Mouse (Mus musculus) midbrain, embryonic 14.5 days (tissue): Measurements from ENCODE around the gene Gria3. TPM values are rescaled to one million over a fixed set of nuclear protein-coding genes. Genes with fewer than 3 reads are reported as not detected.

Experiments
- ATAC-seq: fragments of 200-750 bp; cut with Nextera tagmentation; 2 replicates; pipeline ENCODE4 v1.8.0; 2017; ENCODE audit warnings: moderate number of reproducible peaks, moderate library complexity; ENCODE audit not compliant: low FRiP score, low TSS enrichment
- DNase-seq: peaks from one replicate; pipeline ENCODE4 v3.0.0-alpha.2; 2015
- H3K27ac ChIP-seq: fragments of 300-500 bp; sonication (generic); replicated peaks from 2 replicates; pipeline ENCODE4 v1.5.1; 2014; ENCODE audit warnings: mild to moderate bottlenecking, low read depth, low read length, moderate library complexity
- H3K27me3 ChIP-seq: fragments of 300-500 bp; sonication (generic); 2 replicates; pipeline ENCODE4 v1.6.1; 2014; ENCODE audit warnings: low read length, control low read depth, mixed read lengths; ENCODE audit not compliant: control insufficient read depth, insufficient read depth
- H3K36me3 ChIP-seq: fragments of 300-500 bp; sonication (generic); 2 replicates; pipeline ENCODE4 v1.6.1; 2014; ENCODE audit warnings: low read length, control low read depth; ENCODE audit not compliant: control insufficient read depth, insufficient read depth
- H3K4me1 ChIP-seq: fragments of 300-500 bp; sonication (generic); 2 replicates; pipeline ENCODE4 v1.6.1; 2014; ENCODE audit warnings: mild to moderate bottlenecking, antibody characterized with exemption, low read length, control low read depth; ENCODE audit not compliant: control insufficient read depth, insufficient read depth
- H3K4me2 ChIP-seq: fragments of 300-500 bp; sonication (generic); 2 replicates; pipeline ENCODE4 v1.6.1; 2014; ENCODE audit warnings: mild to moderate bottlenecking, low read length, moderate library complexity
- H3K4me3 ChIP-seq: fragments of 300-500 bp; sonication (generic); replicated peaks from 2 replicates; pipeline ENCODE4 v1.5.1; 2014; ENCODE audit warnings: low read depth, low read length
- H3K9ac ChIP-seq: fragments of 300-500 bp; sonication (generic); replicated peaks from 2 replicates; pipeline ENCODE4 v1.6.1; 2014; ENCODE audit warnings: mild to moderate bottlenecking, low read length, moderate library complexity
- H3K9me3 ChIP-seq: fragments of 300-500 bp; sonication (generic); 2 replicates; pipeline ENCODE4 v1.6.1; 2016; ENCODE audit warnings: low read length, control low read depth, mixed read lengths; ENCODE audit not compliant: control insufficient read depth
- WGBS: fragments of 180-500 bp; shearing (Covaris S2); extraction: QIAGEN DNeasy Blood & Tissue Kit; methylation state at CpG from one replicate; pipeline ENCODE4 v1.1.7; 2014; 5-methylcytosine and 5-hydroxymethylcytosine counted together
- polyA plus RNA-seq: library from polyadenylated mRNA; unstranded; fragments of >200 nt; fragmentation: Nextera tagmentation; extraction: Ambion mirVana; gene quantifications from 2 replicates; pipeline ENCODE4 v1.2.1, GENCODE M21; 2014

Gene Gria3
- polyA plus RNA-seq, 1 experiment from 2014 or later: 14.9 TPM

- Histone ChIP-seq H3K4me2 (no peak overlapping the region), H3K36me3 (no peaks in the 10 kb centered on the region), H3K9ac (no peak overlapping the region), H3K27me3 (no peaks in the 10 kb centered on the region), H3K4me3 (no peak overlapping the region), H3K27ac (no peak overlapping the region), H3K9me3 (no peaks in the 10 kb centered on the region), H3K4me1 (no peaks in the 10 kb centered on the region)
- ATAC-seq (no peak), DNase-seq (no peak)
- WGBS: 87% methylated on average over 1 of the region's 1 CpGs
Observed at GRCm38 (mm10) chrX:41607181-41607580, 206.5 kb downstream of the Gria3 start.

- Histone ChIP-seq H3K4me1 (no peaks in the 10 kb centered on the region), H3K36me3 (no peaks in the 10 kb centered on the region), H3K4me3 (no peak overlapping the region), H3K4me2 (no peak overlapping the region), H3K27me3 (no peaks in the 10 kb centered on the region), H3K27ac (no peak overlapping the region), H3K9ac (no peak overlapping the region), H3K9me3 (no peaks in the 10 kb centered on the region)
- DNase-seq (peak; percentile 72), ATAC-seq (no peak)
- 33% methylated on average over 2 of the region's 2 CpGs for WGBS
Observed at GRCm38 (mm10) chrX:41614920-41615319, 214.3 kb downstream of the Gria3 start.

- Histone ChIP-seq H3K9ac (no peak overlapping the region), H3K4me3 (no peak overlapping the region), H3K4me2 (no peak overlapping the region), H3K4me1 (no peaks in the 10 kb centered on the region), H3K27me3 (no peaks in the 10 kb centered on the region), H3K27ac (no peak overlapping the region), H3K36me3 (no peaks in the 10 kb centered on the region), H3K9me3 (no peaks in the 10 kb centered on the region)
- 71% methylated on average over 1 of the region's 1 CpGs for WGBS
- DNase-seq (no peak), ATAC-seq (no peak)
Observed at GRCm38 (mm10) chrX:41616928-41617327, 216.3 kb downstream of the Gria3 start.

GRCm38 (mm10) chrX:41618396-41618795, 217.7 kb downstream of the Gria3 start:
- ATAC-seq (no peak), DNase-seq (no peak)
- H3K36me3 ChIP-seq: no peaks in the 10 kb centered on the region
- no peaks in the 10 kb centered on the region for H3K27me3 ChIP-seq
- 95% methylated on average over 2 of the region's 2 CpGs for WGBS
- H3K9me3 ChIP-seq: no peaks in the 10 kb centered on the region
- no peak overlapping the region for H3K4me2 ChIP-seq
- H3K4me3 ChIP-seq: no peak overlapping the region
- no peak overlapping the region for H3K27ac ChIP-seq
- no peaks in the 10 kb centered on the region for H3K4me1 ChIP-seq
- H3K9ac ChIP-seq: no peak overlapping the region

- Histone ChIP-seq H3K36me3 (no peaks in the 10 kb centered on the region), H3K9me3 (no peaks in the 10 kb centered on the region), H3K9ac (no peak overlapping the region), H3K4me2 (no peak overlapping the region), H3K4me3 (no peak overlapping the region), H3K27ac (no peak overlapping the region), H3K27me3 (no peaks in the 10 kb centered on the region), H3K4me1 (no peaks in the 10 kb centered on the region)
- no peak for ATAC-seq
- 28% methylated on average over 4 of the region's 4 CpGs for WGBS
- DNase-seq: peak; percentile 55
Observed at GRCm38 (mm10) chrX:41633576-41633975, 232.9 kb downstream of the Gria3 start.

GRCm38 (mm10) chrX:41644954-41645353, 244.3 kb downstream of the Gria3 start:
- no peak overlapping the region for H3K9ac ChIP-seq
- no peak overlapping the region for H3K4me2 ChIP-seq
- no peak overlapping the region for H3K27ac ChIP-seq
- no peaks in the 10 kb centered on the region for H3K9me3 ChIP-seq
- H3K4me1 ChIP-seq: no peaks in the 10 kb centered on the region
- H3K4me3 ChIP-seq: no peak overlapping the region
- DNase-seq (no peak), ATAC-seq (no peak)
- H3K36me3 ChIP-seq: no peaks in the 10 kb centered on the region
- H3K27me3 ChIP-seq: no peaks in the 10 kb centered on the region
- WGBS: 34% methylated on average over 2 of the region's 2 CpGs

- DNase-seq (no peak), ATAC-seq (no peak)
- no peak overlapping the region for H3K9ac ChIP-seq
- 47% methylated on average over 4 of the region's 4 CpGs for WGBS
- H3K4me1 ChIP-seq: no peaks in the 10 kb centered on the region
- H3K36me3 ChIP-seq: no peaks in the 10 kb centered on the region
- H3K27ac ChIP-seq: no peak overlapping the region
- H3K4me2 ChIP-seq: no peak overlapping the region
- no peaks in the 10 kb centered on the region for H3K9me3 ChIP-seq
- no peaks in the 10 kb centered on the region for H3K27me3 ChIP-seq
- H3K4me3 ChIP-seq: no peak overlapping the region
Observed at GRCm38 (mm10) chrX:41657791-41658190, 257.1 kb downstream of the Gria3 start.

GRCm38 (mm10) chrX:41688869-41689268, 288.2 kb downstream of the Gria3 start:
- H3K9me3 ChIP-seq: no peaks in the 10 kb centered on the region
- no peaks in the 10 kb centered on the region for H3K36me3 ChIP-seq
- 61% methylated on average over 2 of the region's 2 CpGs for WGBS
- H3K4me2 ChIP-seq: no peak overlapping the region
- ATAC-seq (no peak), DNase-seq (no peak)
- H3K9ac ChIP-seq: no peak overlapping the region
- no peak overlapping the region for H3K27ac ChIP-seq
- H3K4me1 ChIP-seq: no peaks in the 10 kb centered on the region
- H3K4me3 ChIP-seq: no peak overlapping the region
- H3K27me3 ChIP-seq: no peaks in the 10 kb centered on the region

GRCm38 (mm10) chrX:41692076-41692475, 291.4 kb downstream of the Gria3 start:
- Histone ChIP-seq H3K9ac (no peak overlapping the region), H3K36me3 (no peaks in the 10 kb centered on the region), H3K4me3 (no peak overlapping the region), H3K4me2 (no peak overlapping the region), H3K27me3 (no peaks in the 10 kb centered on the region), H3K27ac (no peak overlapping the region), H3K4me1 (no peaks in the 10 kb centered on the region), H3K9me3 (no peaks in the 10 kb centered on the region)
- no peak for DNase-seq
- no peak for ATAC-seq
- WGBS: 23% methylated on average over 1 of the region's 1 CpGs
